Mouse (Mus musculus): ENCODE data around the gene Ube2c. TPM values are rescaled to one million over a fixed set of nuclear protein-coding genes. Genes with fewer than 3 reads are reported as not detected.

Gene Ube2c
- polyA plus RNA-seq, 1 experiment from 2014 or later = 517 TPM

GRCm38 (mm10) chr2:164746693-164747092 is 23.0 kb upstream of the Ube2c start:
- H3K4me2 ChIP-seq = peak overlapping the region; percentile 66
- no peaks in the 10 kb centered on the region for H3K9me3 ChIP-seq (replicated peaks)
- H3K9ac ChIP-seq = peak overlapping the region; percentile 89
- peak overlapping the region; percentile 85 for H3K4me3 ChIP-seq (replicated peaks)
- no peak overlapping the region for H3K27ac ChIP-seq
- H3K4me1 ChIP-seq = peaks cover 20% of the 10 kb centered on the region
- no peaks in the 10 kb centered on the region for H3K27me3 ChIP-seq
- ATAC-seq (replicated peaks; ENCODE audit: low FRiP score) = no peak
- 42% methylated on average over 8 of the region's 8 CpGs for WGBS
- H3K36me3 ChIP-seq = peaks cover 45% of the 10 kb centered on the region

- WGBS = 79% methylated on average over 4 of the region's 4 CpGs
- no peaks in the 10 kb centered on the region for H3K27me3 ChIP-seq
- H3K4me2 ChIP-seq = no peak overlapping the region
- H3K4me1 ChIP-seq = peaks cover 20% of the 10 kb centered on the region
- H3K9ac ChIP-seq = no peak overlapping the region
- no peak for ATAC-seq (replicated peaks; ENCODE audit: low FRiP score)
- H3K4me3 ChIP-seq (replicated peaks) = no peak overlapping the region
- H3K36me3 ChIP-seq = peaks cover 60% of the 10 kb centered on the region
- no peak overlapping the region for H3K27ac ChIP-seq
- no peaks in the 10 kb centered on the region for H3K9me3 ChIP-seq (replicated peaks)
These were observed 21.5 kb upstream of the Ube2c start for GRCm38 (mm10) chr2:164748191-164748590.

GRCm38 (mm10) chr2:164748991-164749390 is 20.7 kb upstream of the Ube2c start:
- Histone ChIP-seq H3K27ac (no peak overlapping the region), H3K4me3 (replicated peaks) (no peak overlapping the region), H3K27me3 (no peaks in the 10 kb centered on the region), H3K9ac (no peak overlapping the region), H3K4me1 (peaks cover 20% of the 10 kb centered on the region), H3K36me3 (peaks cover 68% of the 10 kb centered on the region), H3K9me3 (replicated peaks) (no peaks in the 10 kb centered on the region), H3K4me2 (no peak overlapping the region)
- ATAC-seq (replicated peaks; ENCODE audit: low FRiP score) = no peak
- 85% methylated on average over 6 of the region's 6 CpGs for WGBS

- ATAC-seq (replicated peaks; ENCODE audit: low FRiP score) = no peak
- Histone ChIP-seq H3K27ac (no peak overlapping the region), H3K4me2 (no peak overlapping the region), H3K4me1 (peaks cover 2% of the 10 kb centered on the region; the same call in 1 of the 2 replicates), H3K4me3 (replicated peaks) (no peak overlapping the region), H3K36me3 (peaks cover 100% of the 10 kb centered on the region), H3K9me3 (replicated peaks) (no peaks in the 10 kb centered on the region), H3K27me3 (no peaks in the 10 kb centered on the region), H3K9ac (no peak overlapping the region)
- 88% methylated on average over 2 of the region's 2 CpGs for WGBS
These were observed 17.2 kb upstream of the Ube2c start for GRCm38 (mm10) chr2:164752454-164752853.

GRCm38 (mm10) chr2:164754105-164754504 is 15.6 kb upstream of the Ube2c start:
- no peaks in the 10 kb centered on the region for H3K27me3 ChIP-seq
- ATAC-seq (replicated peaks; ENCODE audit: low FRiP score) = no peak
- no peak overlapping the region for H3K4me3 ChIP-seq (replicated peaks)
- H3K4me2 ChIP-seq = no peak overlapping the region
- peaks cover 100% of the 10 kb centered on the region for H3K36me3 ChIP-seq
- H3K9me3 ChIP-seq (replicated peaks) = no peaks in the 10 kb centered on the region
- H3K4me1 ChIP-seq = no peaks in the 10 kb centered on the region
- no peak overlapping the region for H3K9ac ChIP-seq
- H3K27ac ChIP-seq = no peak overlapping the region
- WGBS = 73% methylated on average over 11 of the region's 11 CpGs

- Histone ChIP-seq H3K4me1 (no peaks in the 10 kb centered on the region), H3K4me2 (no peak overlapping the region), H3K9ac (no peak overlapping the region), H3K36me3 (peaks cover 100% of the 10 kb centered on the region), H3K27me3 (no peaks in the 10 kb centered on the region), H3K4me3 (replicated peaks) (no peak overlapping the region), H3K27ac (no peak overlapping the region), H3K9me3 (replicated peaks) (no peaks in the 10 kb centered on the region)
- 79% methylated on average over 2 of the region's 2 CpGs for WGBS
- ATAC-seq (replicated peaks; ENCODE audit: low FRiP score) = no peak
These were observed 14.9 kb upstream of the Ube2c start for GRCm38 (mm10) chr2:164754800-164755199.

- no peak for ATAC-seq (replicated peaks; ENCODE audit: low FRiP score)
- 84% methylated on average over 11 of the region's 11 CpGs for WGBS
These were observed 11.9 kb upstream of the Ube2c start for GRCm38 (mm10) chr2:164757841-164758240.

GRCm38 (mm10) chr2:164758692-164759091 is 11.0 kb upstream of the Ube2c start:
- Histone ChIP-seq H3K9me3 (replicated peaks) (no peaks in the 10 kb centered on the region), H3K4me2 (no peak overlapping the region), H3K27ac (no peak overlapping the region), H3K4me1 (no peaks in the 10 kb centered on the region), H3K27me3 (no peaks in the 10 kb centered on the region), H3K4me3 (replicated peaks) (no peak overlapping the region), H3K9ac (no peak overlapping the region), H3K36me3 (peaks cover 100% of the 10 kb centered on the region)
- WGBS = 36% methylated on average over 1 of the region's 1 CpGs
- ATAC-seq (replicated peaks; ENCODE audit: low FRiP score) = no peak

More at GRCm38 (mm10) chr2:164757841-164758240, 11.9 kb upstream of the Ube2c start:
- H3K4me3 ChIP-seq (replicated peaks) = no peak overlapping the region
- H3K27ac ChIP-seq = no peak overlapping the region
- no peak overlapping the region for H3K4me2 ChIP-seq
- no peaks in the 10 kb centered on the region for H3K4me1 ChIP-seq
- H3K9me3 ChIP-seq (replicated peaks) = no peaks in the 10 kb centered on the region
- no peak overlapping the region for H3K9ac ChIP-seq
- H3K36me3 ChIP-seq = peaks cover 100% of the 10 kb centered on the region
- no peaks in the 10 kb centered on the region for H3K27me3 ChIP-seq

- H3K4me3 ChIP-seq (replicated peaks) = no peak overlapping the region
- H3K4me2 ChIP-seq = no peak overlapping the region
- no peak for ATAC-seq (replicated peaks; ENCODE audit: low FRiP score)
- H3K9ac ChIP-seq = no peak overlapping the region
- H3K27me3 ChIP-seq = no peaks in the 10 kb centered on the region
- 82% methylated on average over 4 of the region's 4 CpGs for WGBS
- H3K4me1 ChIP-seq = no peaks in the 10 kb centered on the region
- H3K27ac ChIP-seq = no peak overlapping the region
- H3K9me3 ChIP-seq (replicated peaks) = no peaks in the 10 kb centered on the region
- peaks cover 94% of the 10 kb centered on the region for H3K36me3 ChIP-seq
These were observed 9.5 kb upstream of the Ube2c start for GRCm38 (mm10) chr2:164760059-164760833.

- H3K36me3 ChIP-seq = peaks cover 94% of the 10 kb centered on the region
- H3K4me1 ChIP-seq = no peaks in the 10 kb centered on the region
- ATAC-seq (replicated peaks; ENCODE audit: low FRiP score) = peak; percentile 78
- WGBS = 94% methylated on average over 2 of the region's 2 CpGs
- no peak overlapping the region for H3K9ac ChIP-seq
- no peak overlapping the region for H3K4me3 ChIP-seq (replicated peaks)
- no peaks in the 10 kb centered on the region for H3K9me3 ChIP-seq (replicated peaks)
- no peak overlapping the region for H3K4me2 ChIP-seq
- H3K27me3 ChIP-seq = no peaks in the 10 kb centered on the region
- H3K27ac ChIP-seq = no peak overlapping the region
These were observed 8.2 kb upstream of the Ube2c start for GRCm38 (mm10) chr2:164761502-164761901.

- Histone ChIP-seq H3K27ac (no peak overlapping the region), H3K9me3 (replicated peaks) (no peaks in the 10 kb centered on the region), H3K4me3 (replicated peaks) (no peak overlapping the region), H3K4me1 (no peaks in the 10 kb centered on the region), H3K27me3 (no peaks in the 10 kb centered on the region), H3K9ac (no peak overlapping the region), H3K4me2 (no peak overlapping the region), H3K36me3 (peaks cover 94% of the 10 kb centered on the region)
- no peak for ATAC-seq (replicated peaks; ENCODE audit: low FRiP score)
- WGBS = 97% methylated on average over 4 of the region's 4 CpGs
These were observed 7.7 kb upstream of the Ube2c start for GRCm38 (mm10) chr2:164761971-164762370.

GRCm38 (mm10) chr2:164762593-164762992 is 7.1 kb upstream of the Ube2c start:
- H3K36me3 ChIP-seq = peaks cover 94% of the 10 kb centered on the region
- no peaks in the 10 kb centered on the region for H3K4me1 ChIP-seq
- no peaks in the 10 kb centered on the region for H3K9me3 ChIP-seq (replicated peaks)
- no peak overlapping the region for H3K4me2 ChIP-seq
- no peak overlapping the region for H3K4me3 ChIP-seq (replicated peaks)
- no peaks in the 10 kb centered on the region for H3K27me3 ChIP-seq
- no peak overlapping the region for H3K9ac ChIP-seq
- H3K27ac ChIP-seq = no peak overlapping the region
- no peak for ATAC-seq (replicated peaks; ENCODE audit: low FRiP score)
- WGBS = 87% methylated on average over 7 of the region's 7 CpGs

GRCm38 (mm10) chr2:164765841-164766240 is 3.9 kb upstream of the Ube2c start:
- peaks cover 71% of the 10 kb centered on the region for H3K36me3 ChIP-seq
- no peak overlapping the region for H3K9ac ChIP-seq
- WGBS = 86% methylated on average over 3 of the region's 3 CpGs
- H3K9me3 ChIP-seq (replicated peaks) = no peaks in the 10 kb centered on the region
- no peak for ATAC-seq (replicated peaks; ENCODE audit: low FRiP score)
- peaks cover 13% of the 10 kb centered on the region for H3K4me1 ChIP-seq
- H3K4me2 ChIP-seq = no peak overlapping the region
- H3K27me3 ChIP-seq = no peaks in the 10 kb centered on the region
- no peak overlapping the region for H3K27ac ChIP-seq
- no peak overlapping the region for H3K4me3 ChIP-seq (replicated peaks)
